Mouse (Mus musculus) brain, embryonic 14.5 days (tissue): ENCODE measurements at regions not wholly inside any gene's neighbourhood (a gene's known extent, or its start where the extent isn't known, plus 50 kb on each side); places are given as distances from the start of the nearest gene placed in this dataset.

Source experiments
- CTCF ChIP-seq: fragments of 200-500 bp; IDR thresholded peaks from 2 replicates; pipeline ENCODE4 v1.5.1; 2012; ENCODE audit warnings: inconsistent platforms, mild to moderate bottlenecking, moderate library complexity, borderline replicate concordance; ENCODE audit not compliant: insufficient read depth, insufficient read length; ENCODE audit errors: extremely low read depth
- POLR2A ChIP-seq: fragments of 200-500 bp; IDR thresholded peaks from 2 replicates; pipeline ENCODE4 v1.6.1; 2012; ENCODE audit warnings: mild to moderate bottlenecking, inconsistent platforms, borderline replicate concordance; ENCODE audit not compliant: poor library complexity, insufficient read depth, insufficient read length, severe bottlenecking; ENCODE audit errors: extremely low read depth

DNA sequence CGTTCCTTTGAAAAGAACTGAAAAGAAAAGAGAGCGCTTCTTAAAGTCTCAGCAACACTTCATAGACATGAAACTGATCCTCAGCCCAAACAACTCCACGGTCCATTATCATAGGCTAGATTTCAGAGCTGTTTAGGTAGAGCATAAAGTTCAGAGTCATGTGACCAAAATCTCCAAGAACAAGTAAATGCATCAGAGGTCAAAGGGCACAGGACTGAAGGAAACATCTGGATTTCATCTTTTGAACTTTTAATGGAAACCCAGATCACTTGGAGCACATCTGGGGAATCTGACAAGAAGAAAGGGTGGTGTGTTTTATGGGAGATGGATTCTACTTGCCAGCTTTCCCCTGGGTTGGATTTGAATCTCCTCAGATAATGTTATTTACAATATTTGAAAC lies 497.6 kb upstream of the Etaa1 start:
- TF ChIP-seq CTCF (no peak), POLR2A (no peak)
